Mouse (Mus musculus) forebrain, embryonic 14.5 days (tissue): ENCODE measurements at regions not wholly inside any gene's neighbourhood (a gene's known extent, or its start where the extent isn't known, plus 50 kb on each side); places are given as distances from the start of the nearest gene placed in this dataset.

Source experiments
- ATAC-seq: fragments of 200-750 bp; cut with Nextera tagmentation; 2 replicates; pipeline ENCODE4 v1.8.0; 2017; ENCODE audit warnings: mild to moderate bottlenecking, moderate library complexity
- DNase-seq: peaks from one replicate; pipeline ENCODE4 v3.0.0-alpha.2; 2015; ENCODE audit warnings: low spot score
- H3K27ac ChIP-seq: fragments of 300-500 bp; sonication (generic); 2 replicates; pipeline ENCODE4 v1.5.1; 2014; ENCODE audit warnings: low read depth, mild to moderate bottlenecking, control low read depth, low read length, moderate library complexity
- H3K27me3 ChIP-seq: fragments of 300-500 bp; sonication (generic); replicated peaks from 2 replicates; pipeline ENCODE4 v1.6.1; 2014; ENCODE audit warnings: low read length, control low read depth, mixed read lengths; ENCODE audit not compliant: control insufficient read depth, insufficient read depth
- H3K36me3 ChIP-seq: fragments of 300-500 bp; sonication (generic); 2 replicates; pipeline ENCODE4 v1.6.1; 2014; ENCODE audit warnings: low read length, control low read depth; ENCODE audit not compliant: control insufficient read depth, insufficient read depth
- H3K4me1 ChIP-seq: fragments of 300-500 bp; sonication (generic); 2 replicates; pipeline ENCODE4 v1.6.1; 2014; ENCODE audit warnings: antibody characterized with exemption, low read length, control low read depth; ENCODE audit not compliant: control insufficient read depth, insufficient read depth
- H3K4me2 ChIP-seq: fragments of 300-500 bp; sonication (generic); 2 replicates; pipeline ENCODE4 v1.6.1; 2014; ENCODE audit warnings: mild to moderate bottlenecking, control low read depth, low read length
- H3K4me3 ChIP-seq: fragments of 300-500 bp; sonication (generic); 2 replicates; pipeline ENCODE4 v1.5.1; 2014; ENCODE audit warnings: low read depth, low read length, control low read depth
- H3K9ac ChIP-seq: fragments of 300-500 bp; sonication (generic); 2 replicates; pipeline ENCODE4 v1.6.1; 2014; ENCODE audit warnings: mild to moderate bottlenecking, low read length, control low read depth, moderate library complexity
- H3K9me3 ChIP-seq: fragments of 300-500 bp; sonication (generic); replicated peaks from 2 replicates; pipeline ENCODE4 v1.6.1; 2016; ENCODE audit warnings: low read length, control low read depth, mixed read lengths; ENCODE audit not compliant: control insufficient read depth
- WGBS: fragments of 180-500 bp; shearing (Covaris S2); extraction: QIAGEN DNeasy Blood & Tissue Kit; methylation state at CpG from one replicate; pipeline ENCODE4 v1.1.7; 2014; 5-methylcytosine and 5-hydroxymethylcytosine counted together
- microRNA counts: library from miRNA; unstranded; fragments of <30 nt; microRNA quantifications from one replicate; lab custom pipeline; 2016
- microRNA-seq: library from miRNA; unstranded; fragments of <30 nt; microRNA quantifications from one replicate; pipeline ENCODE4, GENCODE M21; 2016

- peak overlapping the region; percentile 89 for H3K9ac ChIP-seq
- WGBS: 6% methylated on average over 36 of the region's 36 CpGs
- ATAC-seq (peak; percentile 83), DNase-seq (peak; percentile 88)
- no peaks in the 10 kb centered on the region for H3K4me1 ChIP-seq
- H3K36me3 ChIP-seq: no peaks in the 10 kb centered on the region
- H3K27ac ChIP-seq: peak overlapping the region; percentile 97
- H3K4me2 ChIP-seq: peak overlapping the region; percentile 61
- peak overlapping the region; percentile 31 for H3K4me3 ChIP-seq
- no peaks in the 10 kb centered on the region for H3K9me3 ChIP-seq
- H3K27me3 ChIP-seq: no peaks in the 10 kb centered on the region
Measured at GRCm38 (mm10) chr6:51379560-51380274, 52.8 kb upstream of the Nfe2l3 start.

DNA sequence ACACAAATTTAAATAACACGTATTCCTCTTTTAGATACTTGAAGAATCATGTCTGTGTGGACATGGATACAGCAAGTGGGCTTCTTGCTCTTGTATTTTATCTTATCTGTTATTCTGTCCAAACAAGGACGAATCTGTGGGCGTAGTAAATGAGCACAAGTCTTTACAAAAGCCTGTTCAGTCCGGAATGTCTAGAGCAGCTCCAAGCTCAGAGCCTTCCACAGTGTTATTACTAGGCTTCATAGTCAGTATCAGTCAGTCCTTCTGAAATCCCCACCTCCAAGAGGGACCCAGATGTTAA is 52.2 kb upstream of the Nfe2l3 start:
- Histone ChIP-seq H3K27ac (peak overlapping the region; percentile 97), H3K36me3 (no peaks in the 10 kb centered on the region), H3K9me3 (no peaks in the 10 kb centered on the region), H3K4me3 (no peak overlapping the region), H3K27me3 (no peaks in the 10 kb centered on the region), H3K4me1 (no peaks in the 10 kb centered on the region), H3K4me2 (peak overlapping the region; percentile 61), H3K9ac (no peak overlapping the region)
- ATAC-seq (no peak; the same call in 1 of the 2 replicates), DNase-seq (no peak)
- WGBS: 71% methylated on average over 4 of the region's 4 CpGs

DNA sequence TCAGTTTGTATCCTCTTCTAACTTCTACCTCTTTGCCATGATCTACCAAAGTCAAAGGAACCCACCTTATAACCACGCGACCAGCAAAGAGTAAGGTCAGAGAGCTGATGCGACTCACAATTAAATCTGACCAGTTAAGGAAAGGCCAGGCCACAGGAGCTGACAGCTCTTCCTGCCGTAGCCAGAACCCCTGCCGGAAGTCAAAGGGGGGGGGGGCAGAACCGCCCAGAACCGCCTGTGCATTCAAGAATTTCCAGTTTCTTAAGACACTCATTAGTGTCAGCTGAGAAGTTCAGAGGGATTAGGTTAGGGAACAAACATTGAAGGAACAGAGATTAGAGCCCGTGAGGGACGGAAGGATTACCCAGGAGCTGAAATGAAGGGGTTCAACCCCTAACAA is 51.0 kb upstream of the Nfe2l3 start:
- H3K9me3 ChIP-seq: no peaks in the 10 kb centered on the region
- 23% methylated on average over 9 of the region's 9 CpGs for WGBS
- DNase-seq (no peak), ATAC-seq (no peak)
- H3K27me3 ChIP-seq: no peaks in the 10 kb centered on the region
- no peaks in the 10 kb centered on the region for H3K36me3 ChIP-seq
- H3K4me1 ChIP-seq: no peaks in the 10 kb centered on the region
- no peak overlapping the region for H3K27ac ChIP-seq
- no peak overlapping the region for H3K4me2 ChIP-seq
- H3K4me3 ChIP-seq: no peak overlapping the region
- no peak overlapping the region for H3K9ac ChIP-seq

MicroRNAs in the stretch of these regions (microRNA counts, 519-probe panel; counts per million panel counts)
- 4,900 counts per million, percentile 74 among the panel's probes with 10 or more counts for microRNA mmu-miR-148a (lab: Ali Mortazavi, UCI)

Small RNAs in the stretch of these regions (microRNA-seq; reads per million reads assigned to microRNA genes)
- gene Mir148a: 110 reads per million, percentile 58 among the genes with 10 or more reads in this experiment
